Mouse (Mus musculus): ENCODE data around the gene Bnip3.

Gene Bnip3

DNA sequence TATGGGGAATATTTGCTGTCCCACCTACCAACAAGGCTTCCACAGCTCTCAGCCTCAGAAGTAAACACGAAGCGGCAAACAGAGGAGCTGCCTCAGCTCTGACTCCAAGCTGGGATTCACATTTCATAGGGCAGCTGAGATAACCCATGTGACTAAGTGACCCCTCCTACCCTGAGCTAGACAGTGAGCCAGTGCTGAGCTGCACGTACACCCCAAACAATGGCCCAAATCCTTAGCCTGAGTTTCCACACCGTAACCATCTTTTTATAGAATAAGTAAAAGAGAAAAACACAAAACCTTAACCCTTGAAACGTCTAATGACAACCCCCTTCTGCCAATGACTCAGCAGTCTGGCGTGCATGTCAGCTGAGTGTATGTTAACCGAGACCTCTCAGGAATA is 2.3 kb downstream of the Bnip3 start:
- DNase-seq (ENCODE audit: extremely low spot score, low read depth, low spot score) = no peak

GRCm38 (mm10) chr7:138906441-138906840 is 2.9 kb downstream of the Bnip3 start:
- no peak for DNase-seq (ENCODE audit: extremely low spot score, low read depth, low spot score)

DNA sequence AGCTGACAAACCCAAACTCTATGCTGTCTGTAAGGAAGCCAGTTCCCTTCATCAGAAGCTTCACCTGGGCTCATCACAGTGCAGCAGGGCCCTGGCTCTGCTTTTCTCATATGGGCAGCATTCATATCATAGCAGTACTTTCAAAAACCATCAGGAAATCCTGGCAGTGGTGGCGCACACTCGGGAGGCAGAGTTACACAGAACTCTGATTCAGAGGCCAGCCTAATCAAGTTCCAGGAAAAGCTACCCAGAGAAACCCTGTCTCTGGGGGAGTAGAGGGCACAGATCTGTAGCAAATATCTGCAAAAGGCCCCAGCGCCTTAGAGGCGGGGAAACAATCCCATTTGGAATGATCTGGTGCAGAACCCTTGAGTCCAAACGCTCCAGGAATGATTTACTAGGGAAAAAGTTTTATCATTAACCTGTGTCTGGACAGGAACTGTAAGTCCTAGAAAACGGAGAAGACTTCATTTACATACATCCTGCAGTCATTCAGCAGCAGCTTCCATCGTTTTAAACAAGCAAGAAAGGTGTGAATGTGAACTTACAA is 5.4 kb downstream of the Bnip3 start:
- no peak for DNase-seq (ENCODE audit: extremely low spot score, low read depth, low spot score)

DNA sequence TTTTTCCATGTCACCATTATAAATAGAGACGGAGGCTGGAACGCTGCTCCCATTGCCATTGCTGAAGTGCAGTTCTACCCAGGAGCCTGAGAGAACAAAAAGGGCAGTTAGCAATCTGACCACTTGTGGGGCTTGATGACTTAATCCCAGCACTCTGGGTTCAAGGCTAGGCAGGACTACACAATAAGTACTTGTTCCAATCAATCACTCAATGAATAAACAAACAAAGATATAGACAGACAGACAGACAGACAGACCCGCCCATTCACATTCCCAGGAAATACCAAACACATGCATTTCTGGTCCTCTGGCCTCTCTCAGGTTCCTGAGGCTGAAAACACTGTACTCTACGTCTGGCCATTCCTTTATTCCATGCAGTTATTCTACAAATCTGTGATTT is 10.6 kb downstream of the Bnip3 start:
- no peak for DNase-seq (ENCODE audit: extremely low spot score, low read depth, low spot score)

GRCm38 (mm10) chr7:138898122-138898521 is 11.2 kb downstream of the Bnip3 start:
- DNase-seq (ENCODE audit: extremely low spot score, low read depth, low spot score) = no peak

- no peak for DNase-seq (ENCODE audit: extremely low spot score, low read depth, low spot score)
Observed at GRCm38 (mm10) chr7:138885365-138886289, 23.7 kb downstream of the Bnip3 start.

GRCm38 (mm10) chr7:138883724-138884123 is 25.6 kb downstream of the Bnip3 start:
- DNase-seq (ENCODE audit: extremely low spot score, low read depth, low spot score) = no peak

DNA sequence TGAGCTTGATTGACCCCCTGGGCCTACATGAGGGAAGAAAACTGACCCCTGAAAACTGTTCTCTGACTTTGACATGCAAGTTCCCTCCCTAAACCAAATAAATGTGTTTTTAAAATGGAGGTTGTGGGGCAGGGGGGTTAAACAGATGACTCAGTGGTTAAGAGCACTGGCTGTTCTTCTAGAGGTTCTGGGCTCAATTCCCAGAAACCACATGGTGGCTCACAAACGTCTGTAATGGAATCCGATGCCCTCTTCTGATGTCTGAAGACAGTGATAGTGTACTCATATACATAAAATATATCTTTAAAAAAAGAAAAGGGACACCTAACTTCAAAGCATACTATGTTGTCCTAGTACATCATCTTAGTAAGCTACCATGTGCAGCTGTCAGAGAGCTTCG is 34.3 kb downstream of the Bnip3 start:
- no peak for DNase-seq (ENCODE audit: extremely low spot score, low read depth, low spot score)

- no peak for DNase-seq (ENCODE audit: extremely low spot score, low read depth, low spot score)
Observed at GRCm38 (mm10) chr7:138872956-138873355, 36.4 kb downstream of the Bnip3 start.

GRCm38 (mm10) chr7:138868316-138868715 is 41.0 kb downstream of the Bnip3 start:
- no peak for DNase-seq (ENCODE audit: extremely low spot score, low read depth, low spot score)

DNA sequence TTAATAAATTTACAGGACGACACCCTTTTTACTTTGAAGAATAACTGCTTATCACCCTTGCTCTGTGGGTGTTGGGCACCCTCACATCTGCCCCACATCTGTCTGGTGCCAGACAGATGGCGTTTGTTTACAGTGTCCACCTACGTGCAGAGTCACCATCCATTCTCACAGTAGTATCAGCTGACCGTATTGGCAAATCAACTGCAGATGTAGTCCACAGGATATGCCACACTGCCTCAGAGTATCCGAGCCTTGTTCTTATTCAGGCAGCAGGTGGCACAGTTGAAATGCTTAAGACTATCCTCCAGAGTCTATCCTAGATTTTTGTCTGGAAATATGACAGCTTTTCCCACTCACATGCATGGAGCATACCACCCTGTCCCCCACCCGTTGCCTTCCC is 42.0 kb downstream of the Bnip3 start:
- DNase-seq (ENCODE audit: extremely low spot score, low read depth, low spot score) = no peak

DNA sequence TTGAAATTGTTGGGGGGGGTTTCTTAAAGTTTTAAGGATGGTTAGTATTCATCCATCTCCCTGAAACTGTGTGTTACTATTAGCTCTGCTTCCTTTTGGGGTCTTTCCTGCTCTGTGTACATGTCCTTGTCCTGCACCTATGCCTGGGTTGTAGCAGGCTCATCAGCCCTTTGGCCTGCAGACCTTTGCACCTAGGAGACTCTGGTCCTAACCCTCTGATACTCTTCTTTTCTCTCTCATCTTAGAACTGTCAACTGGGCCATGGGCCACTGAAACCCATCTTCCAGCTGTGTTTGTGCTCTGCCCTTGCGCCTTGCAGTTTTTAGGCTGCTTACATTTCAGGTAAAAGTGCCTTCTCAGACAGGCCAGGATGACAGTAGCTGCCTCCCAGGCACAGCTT is 44.5 kb downstream of the Bnip3 start:
- DNase-seq (ENCODE audit: extremely low spot score, low read depth, low spot score) = no peak

DNA sequence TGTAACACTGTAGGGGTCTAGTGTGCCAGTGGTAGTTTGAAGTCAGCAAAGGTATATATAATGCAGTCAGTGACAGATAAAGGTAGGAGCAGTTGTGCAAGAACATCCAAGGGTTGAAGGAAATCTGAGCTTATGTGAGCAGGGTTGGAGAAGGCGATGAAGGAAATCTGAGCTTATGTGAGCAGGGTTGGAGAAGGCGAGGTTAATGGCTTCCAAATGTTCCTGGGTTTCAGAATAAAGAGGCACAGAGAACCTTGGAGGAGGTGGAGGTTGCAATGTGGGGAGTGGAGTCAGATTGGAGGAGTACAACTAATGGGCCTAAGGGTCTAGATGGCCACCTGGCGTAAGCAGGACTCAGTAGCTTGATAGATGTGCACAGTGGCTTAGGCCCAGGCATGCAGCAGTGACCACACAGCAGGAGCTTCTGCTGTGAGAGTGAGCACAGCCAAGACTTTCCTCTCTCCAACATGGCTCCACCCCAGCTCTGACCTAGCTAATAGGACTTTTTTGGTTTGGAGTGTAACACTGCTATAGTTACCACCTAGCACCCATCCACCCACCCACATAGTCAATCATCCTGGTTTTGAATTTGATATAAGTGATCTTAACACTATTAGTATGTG is 45.3 kb downstream of the Bnip3 start:
- no peak for DNase-seq (ENCODE audit: extremely low spot score, low read depth, low spot score)

DNA sequence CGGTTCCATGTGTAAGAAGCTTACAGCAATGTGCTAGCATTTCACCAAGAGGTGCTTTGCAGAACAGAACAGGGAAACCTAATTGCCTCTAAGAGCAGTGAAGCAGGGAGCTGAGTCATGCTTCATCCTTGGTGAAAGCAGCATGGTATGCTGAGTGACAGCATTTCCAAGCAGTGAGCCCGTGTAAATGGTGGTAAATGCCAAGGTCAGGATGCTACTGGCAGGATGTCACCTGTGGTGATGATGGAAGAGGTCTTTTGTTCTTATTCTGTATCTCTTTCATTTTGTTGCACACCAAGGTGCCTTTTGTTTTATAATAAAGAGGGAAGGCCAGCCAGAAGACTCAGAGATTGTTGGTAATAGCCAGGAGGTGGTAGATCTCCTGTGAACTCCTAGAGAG is 52.6 kb downstream of the Bnip3 start:
- DNase-seq (ENCODE audit: extremely low spot score, low read depth, low spot score) = no peak

GRCm38 (mm10) chr7:138854201-138854600 is 55.1 kb downstream of the Bnip3 start:
- DNase-seq (ENCODE audit: extremely low spot score, low read depth, low spot score) = no peak

DNA sequence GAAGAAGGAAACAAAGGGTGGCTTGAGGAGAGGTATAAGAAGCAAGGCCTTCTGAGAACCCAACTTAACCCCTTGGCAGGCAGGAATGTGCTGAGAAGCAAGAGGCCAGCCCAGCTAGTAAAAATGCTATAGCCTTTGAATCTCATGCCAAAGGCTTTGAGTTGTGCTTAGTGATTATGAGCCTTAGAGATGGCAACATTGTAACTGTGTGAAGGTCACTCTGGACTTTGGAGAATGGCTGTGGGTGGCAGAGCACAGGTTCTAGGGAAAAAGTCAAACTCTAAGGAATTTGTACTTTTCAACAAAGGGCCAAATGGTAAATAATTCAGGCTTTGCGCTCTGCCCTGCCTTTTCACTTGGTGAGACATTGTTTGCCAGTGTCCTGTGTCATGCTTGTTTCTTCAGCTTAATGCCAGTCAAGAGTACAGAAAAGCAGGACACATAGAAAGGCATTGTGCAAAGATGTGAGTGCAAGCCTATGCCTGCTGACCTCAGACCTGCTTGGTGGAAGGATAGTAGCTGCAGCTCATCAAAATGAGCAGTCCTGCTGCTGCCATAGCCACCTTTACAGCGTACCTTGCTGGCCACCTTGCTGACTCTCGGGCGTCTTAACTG is 55.8 kb downstream of the Bnip3 start:
- no peak for DNase-seq (ENCODE audit: extremely low spot score, low read depth, low spot score)

GRCm38 (mm10) chr7:138850083-138850482 is 59.2 kb downstream of the Bnip3 start:
- DNase-seq (ENCODE audit: extremely low spot score, low read depth, low spot score) = no peak

DNA sequence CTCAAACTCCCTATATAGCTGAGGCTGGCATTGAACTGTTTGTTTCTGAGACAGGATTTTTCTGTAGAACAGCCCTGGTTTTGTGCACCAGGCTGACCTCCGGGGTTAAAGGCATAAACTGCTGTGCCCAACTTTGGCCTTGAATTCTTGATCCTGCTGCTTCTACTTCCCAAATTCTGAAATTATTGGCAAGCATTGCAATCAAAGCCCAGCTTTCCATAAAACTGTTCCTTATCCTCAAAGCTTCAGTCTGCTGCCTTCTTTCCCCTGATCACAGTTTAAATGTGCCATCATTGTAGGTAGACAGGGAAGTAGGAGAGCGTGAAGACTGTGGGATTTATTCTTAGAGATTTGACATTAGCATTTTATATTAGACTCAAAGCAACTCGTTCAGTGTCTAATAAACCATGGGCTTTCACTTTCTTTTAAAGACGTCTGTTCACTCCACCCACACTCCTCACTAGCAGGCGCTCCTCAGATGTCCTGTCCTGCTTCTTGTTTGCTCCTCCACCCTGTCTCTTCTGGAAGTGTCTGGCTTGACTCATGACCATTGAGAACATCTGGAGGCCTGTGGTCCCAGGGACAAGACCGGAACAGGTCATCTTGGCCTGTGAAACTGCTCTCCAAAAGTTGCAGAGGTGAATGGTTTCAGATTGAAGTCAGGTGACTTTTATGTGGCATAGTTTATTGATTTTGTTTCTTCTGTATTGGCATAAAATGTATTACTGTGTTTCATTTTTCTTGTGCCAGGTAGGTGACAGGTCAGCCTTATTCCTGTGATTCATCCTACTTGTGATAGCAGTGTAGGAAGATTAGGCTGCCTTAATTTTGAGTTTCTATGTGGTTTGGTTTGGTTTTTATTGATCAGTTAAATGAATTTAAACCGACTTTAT is 61.0 kb downstream of the Bnip3 start:
- DNase-seq (ENCODE audit: extremely low spot score, low read depth, low spot score) = no peak

- no peak for DNase-seq (ENCODE audit: extremely low spot score, low read depth, low spot score)
Observed at GRCm38 (mm10) chr7:138847316-138848027, 61.8 kb downstream of the Bnip3 start.

DNA sequence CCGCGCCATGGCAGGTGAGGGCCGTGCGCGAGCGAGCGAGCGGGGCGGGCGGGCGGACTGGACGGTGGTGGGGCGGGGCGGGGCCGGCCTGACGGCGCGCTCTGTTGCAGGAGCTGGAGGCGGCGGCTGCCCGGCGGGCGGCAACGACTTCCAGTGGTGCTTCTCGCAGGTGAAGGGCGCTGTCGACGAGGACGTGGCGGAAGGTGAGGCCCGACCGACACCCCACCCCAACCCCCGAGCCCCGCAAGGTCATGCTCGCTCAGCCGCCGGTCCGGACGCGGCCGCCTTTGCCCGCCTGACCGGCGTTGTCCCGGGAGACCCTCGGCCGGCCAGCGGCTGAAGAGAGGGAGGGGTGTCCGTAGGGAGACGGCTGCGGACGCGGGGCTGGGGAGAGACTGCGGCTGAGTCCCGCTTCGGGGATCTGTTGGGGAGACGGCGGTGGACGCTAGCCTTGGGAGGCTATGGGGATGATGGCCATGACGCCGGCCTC is 62.8 kb downstream of the Bnip3 start:
- no peak for DNase-seq (ENCODE audit: extremely low spot score, low read depth, low spot score)

All from hindlimb bud, embryonic 11.5 days (tissue).